Mouse (Mus musculus): Measurements from ENCODE around the gene Hdac8.

GRCm38 (mm10) chrX:102504179-102504578 lies 980 bp downstream of the Hdac8 start:
- TF ChIP-seq CTCF (IDR thresholded peaks at IDR 0.05; ENCODE audit: low read depth) (no peak), EP300 (optimal IDR thresholded peaks at IDR 0.05) (no peak)

Data from stomach, postnatal 0 days (tissue).